Mouse (Mus musculus) cerebellum, adult 2 months (tissue): ENCODE data around the gene Gm42957.

Source experiments
- CTCF ChIP-seq: fragments of 200-500 bp; IDR thresholded peaks from 2 replicates; pipeline ENCODE4 v1.5.1; 2011; ENCODE audit warnings: low read depth, mild to moderate bottlenecking, control low read depth, low read length, moderate library complexity, borderline replicate concordance; ENCODE audit not compliant: insufficient read depth
- POLR2A ChIP-seq: fragments of 200-500 bp; IDR thresholded peaks from 2 replicates; pipeline ENCODE4 v1.6.1; 2011; ENCODE audit warnings: low read length, control low read depth, borderline replicate concordance; ENCODE audit not compliant: insufficient read depth

DNA sequence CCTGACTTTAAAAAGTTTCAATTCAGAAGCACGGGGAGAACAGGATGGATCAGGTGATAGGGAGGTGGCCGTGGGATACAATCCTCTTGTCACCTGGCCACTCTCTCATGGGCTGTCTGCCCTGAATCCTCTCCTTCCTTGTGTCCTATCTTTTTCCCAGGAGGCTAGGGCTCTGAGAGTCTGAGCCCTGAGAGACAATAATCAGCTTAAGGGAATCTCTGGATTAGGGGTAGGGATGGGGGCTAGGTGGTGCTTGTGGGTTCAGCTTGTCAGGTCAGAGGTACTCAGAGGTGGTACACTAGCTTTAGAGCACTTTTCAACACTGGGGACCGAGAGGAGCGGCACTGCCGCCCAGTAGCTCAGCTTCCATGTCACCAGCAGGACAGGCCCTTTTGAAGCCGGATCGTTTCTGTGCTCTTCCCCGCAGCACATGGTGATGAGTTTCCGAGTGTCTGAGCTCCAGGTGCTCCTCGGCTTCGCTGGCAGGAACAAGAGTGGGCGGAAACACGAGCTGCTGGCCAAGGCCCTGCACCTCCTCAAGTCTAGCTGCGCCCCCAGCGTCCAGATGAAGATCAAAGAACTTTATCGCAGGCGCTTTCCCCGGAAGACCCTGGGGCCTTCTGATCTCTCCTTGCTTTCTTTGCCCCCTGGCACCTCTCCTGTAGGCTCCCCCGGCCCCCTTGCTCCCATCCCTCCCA is 63.9 kb downstream of the Gm42957 start:
- TF ChIP-seq CTCF, result no peak
- TF ChIP-seq POLR2A, result no peak
